Mouse (Mus musculus) fibroblast of lung, adult 2 months (primary cell): ENCODE results near the gene Spty2d1.
"Not testable (repeated sequence)": the region's sequence is repeated elsewhere in the genome, so short reads cannot be mapped to it uniquely, and the experiment has no call there.

ENCODE experiments used
- DNase-seq: peaks from one replicate; pipeline ENCODE4 v3.0.0-alpha.2; 2011; ENCODE audit warnings: low read depth

Spty2d1 gene

DNA sequence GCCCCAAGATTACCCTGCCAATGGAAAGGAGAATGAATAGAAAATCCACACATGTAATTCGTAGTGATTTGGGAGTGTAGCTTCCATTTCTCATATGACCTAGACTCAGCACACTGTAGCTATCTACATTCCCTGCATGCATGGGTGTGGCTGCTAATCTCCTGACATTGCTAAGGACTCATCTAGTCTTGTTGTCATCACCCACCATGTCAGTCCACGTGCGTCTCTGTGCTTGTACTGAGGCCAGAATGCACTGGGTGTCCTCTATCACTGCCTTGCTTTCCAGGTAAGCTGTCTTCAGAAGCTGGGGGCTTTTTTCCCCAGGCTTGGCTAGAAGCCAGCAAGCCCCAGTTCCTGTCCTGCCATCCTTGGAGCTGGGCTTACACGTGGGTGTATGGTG, 18.8 kb downstream of the Spty2d1 start:
- DNase-seq, result not testable (repeated sequence)

DNA sequence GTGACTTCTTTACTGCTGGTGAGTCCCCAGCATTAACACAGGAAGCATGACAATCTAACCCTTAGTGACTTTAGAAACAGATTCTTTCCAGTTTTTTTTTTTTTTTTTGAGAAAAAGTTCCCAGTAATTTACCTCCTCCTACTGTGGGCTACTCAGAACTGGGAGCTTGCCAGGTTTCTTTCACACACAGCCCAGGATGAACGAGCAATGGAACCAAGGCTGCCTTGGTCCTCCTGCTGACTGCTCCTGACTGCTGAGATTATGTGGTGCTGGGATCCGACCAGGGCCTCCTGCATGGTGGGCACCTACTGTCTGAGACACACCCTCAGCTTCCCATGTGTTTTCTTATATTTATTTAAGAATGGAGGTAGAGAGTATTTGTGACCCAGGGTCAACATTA, 21.1 kb downstream of the Spty2d1 start:
- DNase-seq, result no peak

DNA sequence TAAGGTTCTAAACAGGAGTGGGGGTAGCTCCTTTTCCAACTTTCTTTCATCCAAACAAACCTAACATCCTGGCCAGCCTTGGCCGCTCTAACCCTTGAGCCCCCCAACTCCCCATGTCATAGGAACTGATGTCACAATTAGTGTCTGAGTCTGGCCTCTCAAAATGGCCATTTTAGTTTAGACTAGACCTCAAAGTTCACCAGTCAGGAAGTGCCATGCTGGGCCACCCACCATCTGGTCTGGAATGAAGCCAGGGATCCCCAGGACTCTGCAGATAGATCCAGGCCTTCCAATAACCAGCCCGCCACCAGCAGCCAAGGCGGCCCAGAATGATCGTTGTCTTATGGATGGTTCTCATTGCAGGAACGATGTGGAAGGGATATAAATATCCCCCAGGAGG, 21.6 kb downstream of the Spty2d1 start:
- DNase-seq, result no peak

DNA sequence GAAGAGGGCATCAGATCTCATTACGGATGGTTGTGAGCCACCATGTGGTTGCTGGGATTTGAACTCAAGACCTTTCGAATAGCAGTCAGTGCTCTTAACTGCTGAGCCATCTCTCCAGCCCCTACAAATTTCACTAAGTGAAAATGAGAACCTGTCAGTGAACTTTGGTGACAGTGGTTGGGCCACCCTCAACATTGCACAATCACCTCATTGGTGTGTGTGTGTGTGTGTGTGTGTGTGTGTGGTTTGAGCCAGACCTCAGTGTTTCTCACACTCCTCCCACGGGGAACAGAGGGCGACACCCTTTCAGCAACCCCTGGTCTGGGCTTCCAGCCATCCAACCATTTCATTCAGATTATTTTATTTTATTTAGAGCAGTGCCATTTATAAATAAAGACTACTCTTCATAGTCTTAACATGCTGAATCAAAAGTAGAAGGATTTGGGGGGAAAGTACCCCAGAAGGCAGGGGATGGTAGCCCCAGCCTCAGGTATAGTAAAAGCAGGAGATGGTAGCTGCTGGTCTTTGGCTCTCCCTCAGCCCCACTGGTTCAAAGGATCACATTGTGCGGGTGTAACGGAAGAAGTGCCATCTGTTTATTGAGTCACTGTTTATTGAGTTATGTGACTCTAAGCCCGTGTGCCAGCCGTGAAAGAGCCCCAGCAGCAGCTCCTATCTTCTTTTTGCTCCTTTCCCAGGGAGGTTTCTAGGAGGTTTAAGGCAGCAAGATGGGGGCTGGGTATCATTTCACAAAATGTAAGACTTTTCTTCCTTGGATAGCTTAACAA, 22.3 kb downstream of the Spty2d1 start:
- no peak for DNase-seq

DNA sequence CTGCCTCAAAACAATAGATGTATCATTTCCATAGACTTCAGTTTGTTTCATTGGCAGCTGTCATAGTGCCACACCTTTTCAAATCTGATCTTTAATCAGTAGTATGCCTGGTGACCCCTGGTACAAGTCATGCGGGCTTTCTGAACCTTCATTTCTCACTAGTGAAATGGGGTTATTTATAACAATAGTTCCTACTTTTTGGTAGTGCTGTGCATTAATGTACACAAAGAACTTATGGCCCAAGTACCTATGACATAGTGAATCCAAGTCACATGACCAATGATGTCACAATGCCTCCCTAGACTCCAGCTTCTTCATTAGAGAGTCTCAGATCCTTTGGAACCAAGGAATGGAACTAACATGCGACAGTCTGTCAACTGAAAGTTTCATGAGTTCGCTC, 24.9 kb downstream of the Spty2d1 start, which contains the start of gene Gm9999:
Gm9999 (plus strand) TSS at position 301 of the 400 bp plus-strand sequence.
- DNase-seq, result no peak

DNA sequence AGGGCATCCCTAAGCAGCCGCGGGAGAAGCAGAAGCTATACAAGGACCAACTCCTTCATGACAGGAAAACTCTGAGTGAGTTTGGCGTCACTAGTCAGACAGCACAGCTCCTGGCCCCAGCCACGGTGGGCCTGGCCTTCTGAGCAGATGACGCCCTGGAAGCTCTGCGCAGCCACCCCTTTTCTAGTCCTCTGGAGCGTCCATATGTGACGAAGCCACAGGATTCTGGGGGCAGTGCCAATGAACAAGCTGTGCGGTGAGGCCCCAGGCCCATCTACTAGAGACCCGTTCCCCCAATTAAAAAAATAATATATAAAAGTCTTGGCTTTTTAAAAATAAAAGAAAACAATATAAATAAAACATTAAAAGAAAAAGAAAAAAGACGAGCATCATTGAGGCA, 32.8 kb downstream of the Spty2d1 start:
- DNase-seq, result no peak

DNA sequence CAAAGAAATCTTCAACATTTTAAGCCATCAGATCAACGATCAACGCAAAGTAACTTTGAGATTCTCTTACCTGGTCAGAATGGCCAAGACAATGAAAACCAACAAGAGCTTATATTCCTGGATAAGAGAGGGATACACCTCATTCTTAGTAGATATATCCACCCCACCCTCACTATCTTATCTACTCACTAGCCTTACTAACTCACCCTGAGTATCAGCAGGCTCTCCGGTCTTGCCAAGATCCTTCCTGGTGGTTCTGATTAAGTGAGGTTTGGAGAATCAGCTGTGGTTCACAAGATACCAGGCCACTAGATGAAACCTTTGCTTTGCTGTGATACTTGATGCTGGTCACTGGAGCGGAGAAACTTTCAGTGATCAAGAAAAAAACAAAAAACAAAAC, 33.6 kb downstream of the Spty2d1 start:
- no peak for DNase-seq

DNA sequence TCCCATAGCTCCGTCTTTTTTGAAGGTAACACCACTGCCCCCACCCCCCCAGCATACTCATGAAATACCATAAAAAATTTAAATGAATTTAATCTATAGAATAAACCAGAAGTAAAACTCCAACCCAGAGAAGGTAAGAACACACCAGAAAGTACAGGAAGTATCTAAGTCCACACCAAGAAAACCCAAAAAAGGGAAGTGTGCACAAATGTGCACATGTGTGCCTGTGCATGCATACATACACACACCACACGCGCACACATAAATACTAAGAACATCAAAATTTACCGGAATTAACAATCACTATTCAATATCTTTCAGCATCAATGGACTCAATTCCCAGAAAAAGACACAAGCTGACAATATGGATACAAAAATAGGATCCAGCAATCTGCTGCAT, 38.3 kb downstream of the Spty2d1 start:
- DNase-seq, result no peak

DNA sequence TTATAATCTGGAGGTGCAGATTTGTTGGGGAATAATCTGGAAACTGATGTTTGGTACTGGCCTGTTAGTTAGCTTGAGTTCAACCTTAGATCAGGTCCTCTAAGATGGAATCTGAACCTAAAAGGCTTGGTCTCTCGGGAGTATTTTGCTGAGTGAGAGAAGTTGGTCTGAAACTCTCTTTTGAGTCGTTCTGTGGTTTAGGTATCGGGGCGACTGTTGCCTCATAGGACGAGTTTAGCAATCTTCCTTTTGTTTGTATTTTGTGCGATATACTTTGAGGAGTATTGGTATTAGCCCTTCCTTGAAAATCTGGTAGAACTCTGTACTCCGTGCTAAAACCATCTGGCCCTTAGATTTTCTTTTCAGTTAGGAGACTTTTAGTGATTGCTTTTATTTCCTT, 44.1 kb downstream of the Spty2d1 start:
- DNase-seq, result no peak

DNA sequence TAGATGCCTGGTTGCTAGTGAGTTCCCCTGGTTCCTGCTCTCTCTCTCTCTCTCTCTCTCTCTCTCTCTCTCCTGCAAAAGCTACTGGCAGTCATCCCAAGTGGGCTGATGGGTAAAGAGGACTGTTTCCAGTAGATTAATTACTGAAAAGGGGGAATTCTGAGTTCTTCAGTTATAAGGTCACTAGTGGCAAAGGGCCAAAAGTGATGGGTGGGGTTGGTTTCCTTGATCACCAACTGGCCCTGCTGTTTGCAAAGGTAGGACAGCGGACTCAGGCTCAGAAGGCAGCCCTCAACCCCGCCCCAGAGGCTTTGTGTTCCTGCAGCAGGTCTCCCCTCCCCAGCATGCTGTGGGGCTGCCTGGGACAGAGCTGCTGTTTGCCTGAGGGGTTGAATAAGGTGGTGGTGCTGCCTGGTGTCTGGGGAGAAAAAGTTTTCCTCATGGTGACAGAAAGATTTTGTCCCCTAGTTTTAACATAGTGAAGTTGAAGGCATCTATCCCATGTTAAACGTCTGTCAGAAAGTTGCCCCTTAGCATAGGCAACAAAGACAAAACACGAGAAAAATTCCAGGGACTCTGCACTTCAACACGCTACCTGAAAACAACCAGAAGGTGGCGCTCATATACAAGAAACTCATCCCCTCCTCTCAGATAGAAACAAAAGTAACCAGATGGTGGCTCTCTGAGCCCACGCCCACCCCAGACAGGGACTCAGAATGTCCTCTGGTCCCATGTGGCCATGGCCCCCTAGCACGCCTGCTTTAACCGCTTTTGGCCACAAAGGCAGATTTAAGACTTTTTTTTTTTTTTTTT, 45.2 kb downstream of the Spty2d1 start:
- DNase-seq, result peak; percentile 55

DNA sequence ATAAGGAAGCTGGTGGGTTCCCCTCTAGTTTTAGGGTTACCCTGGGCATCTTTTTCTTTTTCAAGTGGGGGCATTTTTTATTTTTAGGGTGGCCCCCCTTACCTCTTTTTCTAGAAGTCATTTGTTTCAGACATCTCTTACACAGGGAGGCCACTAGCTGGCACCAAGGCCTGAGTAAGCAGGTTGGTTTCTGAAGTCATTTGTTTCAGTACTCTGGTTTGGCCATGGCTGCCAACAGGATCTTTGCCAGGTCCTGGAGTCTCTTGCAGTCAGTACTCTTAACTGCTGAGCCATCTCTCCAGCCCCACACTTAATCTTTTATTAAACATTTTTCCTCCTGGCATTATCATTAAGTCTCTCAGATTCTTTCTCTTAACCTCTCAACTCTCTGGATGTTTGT, 46.1 kb downstream of the Spty2d1 start:
- DNase-seq, result peak; percentile 40

DNA sequence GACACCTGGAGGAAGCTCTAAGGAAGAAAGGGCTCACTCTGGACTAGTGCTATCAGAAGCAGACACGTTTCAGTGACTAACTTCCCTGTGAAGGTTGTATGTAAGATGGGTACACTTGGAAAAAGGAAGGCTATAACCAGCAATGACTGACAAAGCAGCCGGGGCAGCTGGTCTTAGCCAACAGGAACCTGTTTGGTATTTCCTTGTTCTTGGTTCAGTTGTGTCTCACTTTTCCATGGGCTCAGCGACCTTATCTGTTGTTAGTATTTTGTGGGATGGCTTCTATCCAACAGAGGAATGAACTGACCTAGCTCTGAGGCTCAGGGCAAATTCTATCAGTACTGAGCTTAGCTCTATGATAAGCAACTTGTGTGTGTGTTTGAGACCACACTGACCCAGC, 47.2 kb downstream of the Spty2d1 start:
- DNase-seq, result no peak

DNA sequence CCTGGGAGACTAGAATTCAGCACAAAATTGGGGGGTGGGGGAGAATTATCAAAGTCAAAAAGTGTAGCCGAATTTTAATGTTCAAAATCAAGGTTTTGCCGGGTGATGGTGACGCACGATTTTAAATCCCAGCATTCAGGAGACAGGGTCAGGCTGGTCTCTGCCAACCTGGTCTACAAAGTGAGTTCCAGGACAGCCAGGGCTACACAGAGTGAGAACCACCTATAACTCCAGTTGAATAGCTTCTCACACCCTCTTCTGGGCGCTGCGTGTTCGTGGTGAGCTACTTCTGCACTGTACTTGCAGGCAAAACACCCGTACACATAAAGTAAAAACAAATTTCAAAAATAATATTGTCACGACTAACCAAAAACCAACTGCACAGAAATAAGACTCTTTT, 49.4 kb downstream of the Spty2d1 start:
- DNase-seq, result no peak

DNA sequence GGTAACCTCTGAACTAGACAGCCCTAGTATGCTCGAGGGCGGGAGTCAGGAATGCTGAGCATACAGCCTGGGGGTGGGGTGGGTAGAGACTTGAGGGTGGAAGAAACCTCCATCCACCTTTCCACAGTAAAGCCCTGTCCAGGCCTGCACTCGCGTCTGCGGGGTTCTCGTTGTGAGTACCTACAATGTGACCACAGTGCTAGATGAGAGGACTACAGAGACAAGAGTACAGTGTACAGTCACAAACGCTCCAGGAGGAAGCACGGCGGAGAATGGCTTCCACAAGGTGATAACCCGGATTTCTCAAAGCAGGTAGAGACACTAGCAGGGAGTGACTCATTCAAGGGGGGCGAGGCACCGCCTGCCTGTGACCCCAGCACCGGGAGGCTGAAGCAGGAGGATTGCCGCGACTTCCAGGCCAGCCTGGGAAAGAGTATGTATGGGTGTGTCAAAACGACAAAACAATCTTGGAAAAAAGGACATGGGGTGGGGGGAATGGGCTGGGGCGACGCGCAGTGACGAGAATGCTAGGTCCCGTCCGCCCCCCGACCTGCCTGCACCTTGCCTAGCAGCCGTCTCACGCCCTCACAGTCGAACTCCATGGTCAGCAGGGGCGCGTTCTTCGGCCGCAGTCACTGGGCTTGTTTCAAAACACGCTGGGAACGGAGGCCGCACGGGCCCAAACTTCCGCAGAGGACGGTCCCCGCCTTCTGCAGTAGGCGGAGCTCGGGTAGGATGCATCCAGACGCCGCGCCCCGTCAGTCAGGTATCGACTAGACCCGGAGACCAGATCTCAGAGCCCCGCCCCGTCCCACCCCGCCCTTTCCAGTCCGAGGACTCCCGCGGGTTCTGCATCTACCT, 50.1 kb downstream of the Spty2d1 start, which contains the start of gene Uevld:
Uevld (minus strand) TSS at position 697 of the 861 bp plus-strand sequence.
- DNase-seq, result peak; percentile 57
